8 mouse cellular contexts compared by ENCODE assay signal in genomic region chr7:3674507-3675227, GRCm38 (mm10). TPM values are rescaled to one million over a fixed set of nuclear protein-coding genes. Genes with fewer than 3 reads are reported as not detected.
DNase-seq lines count a peak whose midpoint lies in the region; ATAC-seq and TF ChIP-seq lines count a peak whose summit lies in the region.

No protein-coding gene starts in this region.

- H3K27ac ChIP-seq in forebrain, embryonic 10.5 days: no peak overlapping the region
- no peak overlapping the region for H3K27ac ChIP-seq in heart, postnatal 0 days (ENCODE audit: low read depth)
- H3K27ac ChIP-seq in liver, embryonic 13.5 days: no peak overlapping the region
- H3K27ac ChIP-seq in stomach, embryonic 15.5 days: no peak overlapping the region

- peak; percentile 90 for DNase-seq in CD4-positive, CD25-positive, alpha-beta regulatory T cell, adult 2 months (ENCODE audit: low read depth, low spot score)
- peak; percentile 64 for DNase-seq in c-Kit-negative CD71-positive TER-119-positive erythroid progenitor cells, embryonic 14.5 days (ENCODE audit: low read depth, low spot score)
- peak; percentile 78 for DNase-seq in forebrain, embryonic 10.5 days (ENCODE audit: extremely low spot score, low spot score)
- DNase-seq in heart, postnatal 0 days (ENCODE audit: low spot score): peak; percentile 78
- DNase-seq in kidney, postnatal 25 days: peak; percentile 86 to 93
- DNase-seq in liver, embryonic 13.5 days: peak; percentile 63
- peak; percentile 77 for DNase-seq in neural tube, embryonic 10.5 days (ENCODE audit: extremely low spot score, low spot score)

- peaks cover 10% of the 10 kb centered on the region; the same call in 1 of the 2 replicates for H3K36me3 ChIP-seq in forebrain, embryonic 10.5 days (replicated peaks)
- peaks cover 3% of the 10 kb centered on the region; the same call in 1 of the 2 replicates for H3K36me3 ChIP-seq in heart, postnatal 0 days (replicated peaks; ENCODE audit: control insufficient read depth, insufficient read depth, low read length)
- 0 out of 2 replicates have a peak, but pooled peaks cover 7% of the 10 kb centered on the region for H3K36me3 ChIP-seq in liver, embryonic 13.5 days
- H3K36me3 ChIP-seq in stomach, embryonic 15.5 days: no peaks in the 10 kb centered on the region

- TF ChIP-seq CTCF in heart, postnatal 0 days (IDR thresholded peaks at IDR 0.05; ENCODE audit: low read depth): peak; percentile 89

- peak; percentile 85 for ATAC-seq in heart, postnatal 0 days (ENCODE audit: insufficient read depth, low read depth)
- ATAC-seq in liver, embryonic 13.5 days (ENCODE audit: low read depth): peak; percentile 83
- ATAC-seq in stomach, embryonic 15.5 days (ENCODE audit: insufficient read depth, low FRiP score, low read depth): peak; percentile 83

- no peaks in the 10 kb centered on the region for H3K27me3 ChIP-seq in forebrain, embryonic 10.5 days (ENCODE audit: poor library complexity, severe bottlenecking)
- H3K27me3 ChIP-seq in heart, postnatal 0 days (ENCODE audit: control insufficient read depth, insufficient read depth, low read length): no peaks in the 10 kb centered on the region
- no peaks in the 10 kb centered on the region for H3K27me3 ChIP-seq in liver, embryonic 13.5 days
- no peaks in the 10 kb centered on the region for H3K27me3 ChIP-seq in stomach, embryonic 15.5 days (replicated peaks)

- H3K9ac ChIP-seq in heart, postnatal 0 days (replicated peaks; ENCODE audit: low read depth, low read length): no peak overlapping the region
- no peak overlapping the region for H3K9ac ChIP-seq in liver, embryonic 13.5 days
- no peak overlapping the region for H3K9ac ChIP-seq in stomach, embryonic 15.5 days

- H3K4me1 ChIP-seq in forebrain, embryonic 10.5 days: no peaks in the 10 kb centered on the region
- no peaks in the 10 kb centered on the region for H3K4me1 ChIP-seq in heart, postnatal 0 days (ENCODE audit: control insufficient read depth, insufficient read depth)
- no peaks in the 10 kb centered on the region for H3K4me1 ChIP-seq in liver, embryonic 13.5 days (replicated peaks)
- no peaks in the 10 kb centered on the region for H3K4me1 ChIP-seq in stomach, embryonic 15.5 days

- WGBS in forebrain, embryonic 10.5 days: 73% methylated on average over 10 of the region's 10 CpGs
- WGBS in heart, postnatal 0 days: 68% methylated on average over 10 of the region's 10 CpGs
- 50% methylated on average over 10 of the region's 10 CpGs for WGBS in liver, embryonic 13.5 days (ENCODE audit: insufficient replicate concordance)
- 70% methylated on average over 10 of the region's 10 CpGs for WGBS in stomach, embryonic 15.5 days

- H3K9me3 ChIP-seq in forebrain, embryonic 10.5 days: no peaks in the 10 kb centered on the region
- H3K9me3 ChIP-seq in heart, postnatal 0 days (replicated peaks; ENCODE audit: control insufficient read depth, low read length): no peaks in the 10 kb centered on the region
- no peaks in the 10 kb centered on the region for H3K9me3 ChIP-seq in liver, embryonic 13.5 days (replicated peaks)
- H3K9me3 ChIP-seq in stomach, embryonic 15.5 days: no peaks in the 10 kb centered on the region

- no peak overlapping the region for H3K4me3 ChIP-seq in forebrain, embryonic 10.5 days
- no peak overlapping the region for H3K4me3 ChIP-seq in heart, postnatal 0 days (ENCODE audit: low read depth, low read length)
- H3K4me3 ChIP-seq in liver, embryonic 13.5 days (replicated peaks): no peak overlapping the region
- H3K4me3 ChIP-seq in stomach, embryonic 15.5 days (replicated peaks): no peak overlapping the region

- no peak overlapping the region for H3K4me2 ChIP-seq in heart, postnatal 0 days (ENCODE audit: low read depth, low read length)
- H3K4me2 ChIP-seq in liver, embryonic 13.5 days: no peak overlapping the region
- no peak overlapping the region for H3K4me2 ChIP-seq in stomach, embryonic 15.5 days

- no peak for TF ChIP-seq EP300 in heart, postnatal 0 days (IDR thresholded peaks at IDR 0.05; ENCODE audit: low read depth)

RNA-seq across cellular contexts. Expression of gene Tmc4, which starts 2.7 kb away (rescaled TPM):
- 3.3 and 4.1 TPM in 2 replicates for polyA plus RNA-seq in forebrain, embryonic 10.5 days (2016; fragmentation: Nextera tagmentation; extraction: Ambion mirVana)
- 0.31 and 0.99 TPM in 2 replicates for total RNA-seq in heart, postnatal 0 days (2014; rRNA removed; ENCODE audit: low replicate concordance)
- 2.3 and 3.2 TPM in 2 replicates for polyA plus RNA-seq in heart, postnatal 0 days (2015; fragmentation: Nextera tagmentation; extraction: Ambion mirVana)
- polyA plus RNA-seq in liver, embryonic 13.5 days (2015; fragmentation: Nextera tagmentation; extraction: Ambion mirVana): 7.3 and 7.8 TPM in 2 replicates
- polyA plus RNA-seq in stomach, embryonic 15.5 days (2015; fragmentation: Nextera tagmentation; extraction: Ambion mirVana): 70.9 and 72.8 TPM in 2 replicates

RNA-seq across cellular contexts. Expression of gene Leng1, which starts 9.0 kb away (rescaled TPM):
- polyA plus RNA-seq in forebrain, embryonic 10.5 days (2016; fragmentation: Nextera tagmentation; extraction: Ambion mirVana): 14.6 and 15.4 TPM in 2 replicates
- 6.0 and 11.9 TPM in 2 replicates for total RNA-seq in heart, postnatal 0 days (2014; rRNA removed; ENCODE audit: low replicate concordance)
- 23.9 and 25.4 TPM in 2 replicates for polyA plus RNA-seq in heart, postnatal 0 days (2015; fragmentation: Nextera tagmentation; extraction: Ambion mirVana)
- polyA plus RNA-seq in liver, embryonic 13.5 days (2015; fragmentation: Nextera tagmentation; extraction: Ambion mirVana): 7.2 and 8.6 TPM in 2 replicates
- polyA plus RNA-seq in stomach, embryonic 15.5 days (2015; fragmentation: Nextera tagmentation; extraction: Ambion mirVana): 17.7 and 18.3 TPM in 2 replicates

RNA-seq across cellular contexts. Expression of gene Tsen34, which starts 18.0 kb away (rescaled TPM):
- polyA plus RNA-seq in forebrain, embryonic 10.5 days (2016; fragmentation: Nextera tagmentation; extraction: Ambion mirVana): 286 and 298 TPM in 2 replicates
- total RNA-seq in heart, postnatal 0 days (2014; rRNA removed; ENCODE audit: low replicate concordance): 289 and 303 TPM in 2 replicates
- 170 and 183 TPM in 2 replicates for polyA plus RNA-seq in heart, postnatal 0 days (2015; fragmentation: Nextera tagmentation; extraction: Ambion mirVana)
- 41.7 and 43.6 TPM in 2 replicates for polyA plus RNA-seq in liver, embryonic 13.5 days (2015; fragmentation: Nextera tagmentation; extraction: Ambion mirVana)
- 248 and 261 TPM in 2 replicates for polyA plus RNA-seq in stomach, embryonic 15.5 days (2015; fragmentation: Nextera tagmentation; extraction: Ambion mirVana)

RNA-seq across cellular contexts. Expression of gene Mboat7, which starts 18.7 kb away (rescaled TPM):
- polyA plus RNA-seq in forebrain, embryonic 10.5 days (2016; fragmentation: Nextera tagmentation; extraction: Ambion mirVana): 37.5 and 40.9 TPM in 2 replicates
- 33.7 and 48.4 TPM in 2 replicates for total RNA-seq in heart, postnatal 0 days (2014; rRNA removed; ENCODE audit: low replicate concordance)
- polyA plus RNA-seq in heart, postnatal 0 days (2015; fragmentation: Nextera tagmentation; extraction: Ambion mirVana): 19.6 and 20.3 TPM in 2 replicates
- 19.8 and 20.0 TPM in 2 replicates for polyA plus RNA-seq in liver, embryonic 13.5 days (2015; fragmentation: Nextera tagmentation; extraction: Ambion mirVana)
- 51.2 and 53.2 TPM in 2 replicates for polyA plus RNA-seq in stomach, embryonic 15.5 days (2015; fragmentation: Nextera tagmentation; extraction: Ambion mirVana)

RNA-seq across cellular contexts. Expression of gene Rps9, which starts 29.1 kb away (rescaled TPM):
- 1,434 and 1,436 TPM in 2 replicates for polyA plus RNA-seq in forebrain, embryonic 10.5 days (2016; fragmentation: Nextera tagmentation; extraction: Ambion mirVana)
- total RNA-seq in heart, postnatal 0 days (2014; rRNA removed; ENCODE audit: low replicate concordance): 785 and 888 TPM in 2 replicates
- 816 and 864 TPM in 2 replicates for polyA plus RNA-seq in heart, postnatal 0 days (2015; fragmentation: Nextera tagmentation; extraction: Ambion mirVana)
- polyA plus RNA-seq in liver, embryonic 13.5 days (2015; fragmentation: Nextera tagmentation; extraction: Ambion mirVana): 1,306 and 1,329 TPM in 2 replicates
- 1,416 and 1,486 TPM in 2 replicates for polyA plus RNA-seq in stomach, embryonic 15.5 days (2015; fragmentation: Nextera tagmentation; extraction: Ambion mirVana)
